Mouse (Mus musculus): Measurements from ENCODE around the gene Srsf7.

Srsf7 gene

DNA sequence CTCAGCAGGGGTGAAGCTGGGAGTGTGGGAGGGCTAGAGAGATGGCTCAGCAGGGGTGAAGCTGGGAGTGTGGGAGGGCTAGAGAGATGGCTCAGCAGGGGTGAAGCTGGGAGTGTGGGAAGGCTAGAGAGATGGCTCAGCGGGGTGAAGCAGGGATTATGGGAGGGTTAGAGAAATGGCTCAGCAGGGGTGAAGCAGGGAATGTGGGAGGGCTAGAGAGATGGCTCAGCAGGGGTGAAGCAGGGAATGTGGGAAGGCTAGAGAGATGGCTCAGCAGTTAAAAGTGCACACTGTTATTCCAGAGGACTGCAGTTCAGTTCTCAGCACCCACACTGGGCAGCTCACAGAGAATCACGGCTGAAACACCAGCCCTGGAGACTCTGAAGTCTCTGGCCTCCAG, 53.5 kb downstream of the Srsf7 start:
- DNase-seq (ENCODE audit: low spot score), result no peak

DNA sequence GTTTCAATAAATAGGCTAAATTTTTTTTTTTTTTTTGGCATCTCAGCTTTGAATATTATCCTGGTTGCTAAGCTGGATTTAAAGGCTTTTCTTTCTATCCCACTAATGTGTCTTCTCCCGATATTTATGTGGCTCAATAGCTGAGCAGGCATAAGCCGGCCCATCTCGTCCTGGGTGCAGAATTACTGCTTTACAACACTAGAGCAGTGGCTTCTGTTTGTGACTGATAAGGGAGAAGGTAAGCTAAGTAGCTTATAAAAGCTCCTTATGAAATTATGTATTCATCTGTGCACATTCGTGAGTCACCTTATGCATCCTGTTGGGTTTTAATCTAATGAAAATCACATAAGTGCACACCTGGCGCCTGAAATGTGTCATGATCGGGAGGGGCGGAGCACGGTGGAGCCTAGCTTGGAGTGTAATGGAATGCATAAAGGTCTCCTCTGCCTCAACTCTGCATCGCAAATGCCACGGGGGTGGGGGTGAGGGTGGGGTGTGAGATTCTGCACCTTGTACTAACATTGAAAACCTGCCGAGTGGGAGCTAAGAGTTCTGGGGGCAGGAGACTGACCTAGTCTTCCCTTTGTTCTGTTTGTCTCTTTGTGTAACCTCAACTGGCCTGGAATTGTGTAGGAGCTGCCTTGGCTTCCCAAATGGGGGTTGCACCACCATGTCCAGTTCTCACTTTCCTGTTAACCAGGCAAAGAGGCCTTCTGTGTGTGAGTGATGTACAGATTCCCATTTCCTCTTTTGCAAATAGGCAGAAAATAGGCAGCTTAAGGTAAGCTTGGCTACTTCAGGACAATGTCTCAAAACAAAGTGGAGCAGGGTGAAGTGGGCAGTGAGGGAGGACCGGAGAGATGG, 54.1 kb downstream of the Srsf7 start:
- DNase-seq (ENCODE audit: low spot score), result no peak

DNA sequence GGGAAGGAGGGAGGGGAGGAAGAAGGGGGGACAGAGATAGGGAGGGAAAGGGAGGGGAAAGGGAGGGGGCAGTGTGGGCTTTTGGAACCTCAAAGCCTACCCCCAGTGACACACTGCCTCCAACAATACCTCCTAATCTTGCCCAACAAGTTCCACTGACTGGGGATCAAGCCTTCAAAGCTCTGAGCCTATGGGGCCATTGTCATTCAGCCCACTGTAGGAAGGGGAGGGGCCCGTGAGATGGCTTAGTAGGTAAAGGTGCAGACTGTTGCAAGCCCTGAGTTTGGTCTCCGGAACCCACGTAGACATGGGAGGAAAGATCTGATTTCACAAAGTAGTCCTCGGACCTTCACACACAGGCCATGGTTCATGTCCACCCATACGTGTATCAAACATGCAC, 55.8 kb downstream of the Srsf7 start:
- DNase-seq (ENCODE audit: low spot score), result no peak

All from T-cell, adult 2 months (primary cell).